Mouse (Mus musculus): ENCODE measurements at regions not wholly inside any gene's neighbourhood (a gene's known extent, or its start where the extent isn't known, plus 50 kb on each side); places are given as distances from the start of the nearest gene placed in this dataset.
A peak's percentile ranks its signal among the peaks of the same experiment; 100 is the strongest.

DNA sequence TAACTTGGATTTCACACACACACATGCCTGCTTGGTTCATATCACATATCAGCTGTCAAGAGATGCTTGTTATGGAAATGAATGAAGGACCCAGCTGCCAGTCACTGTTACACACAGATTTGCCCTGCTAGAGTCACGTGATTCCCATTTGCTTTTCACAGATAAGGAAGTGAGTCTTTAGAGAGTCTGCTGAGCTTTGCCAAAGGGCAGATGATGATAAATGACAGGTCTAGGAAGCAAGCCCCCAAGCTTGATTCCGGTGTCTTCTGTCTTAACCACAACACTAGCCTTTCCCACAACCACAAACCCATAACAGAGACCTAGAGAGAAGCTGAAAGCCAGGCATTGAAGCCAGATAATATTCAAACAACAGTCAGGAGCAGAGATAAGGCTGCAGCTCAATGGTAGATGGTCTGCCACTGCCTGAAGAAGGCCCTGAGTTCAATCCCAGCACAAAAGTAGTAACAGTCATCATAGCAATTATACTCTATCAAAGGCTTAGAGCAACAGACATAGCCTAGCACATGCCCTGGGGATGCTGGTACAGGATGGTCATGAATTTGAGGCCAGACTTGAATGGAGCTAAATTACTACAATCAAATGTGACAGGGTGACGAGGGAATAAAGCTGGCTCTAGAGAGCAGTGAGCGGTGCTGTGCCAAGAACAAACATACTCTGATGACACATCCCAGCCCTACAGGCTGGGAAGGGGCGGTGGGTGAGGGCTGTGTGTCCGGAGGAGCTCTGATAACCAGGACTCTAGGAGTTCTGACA is 89.0 kb upstream of the H2afz start:
- H3K36me3 ChIP-seq (ENCODE audit: control insufficient read depth, insufficient read depth, low read length, poor library complexity, severe bottlenecking) = no peaks in the 10 kb centered on the region
- no peak for TF ChIP-seq POLR2A (IDR thresholded peaks at IDR 0.05; ENCODE audit: insufficient read depth, low read length)
- no peak for TF ChIP-seq CTCF (IDR thresholded peaks at IDR 0.05; ENCODE audit: low read depth, low read length)
- no peak for TF ChIP-seq EP300 (IDR thresholded peaks at IDR 0.05; ENCODE audit: insufficient read depth, low read depth, low read length)
- H3K4me3 ChIP-seq (ENCODE audit: low read depth, low read length) = no peak overlapping the region
- H3K27me3 ChIP-seq (ENCODE audit: control insufficient read depth, insufficient read depth, low read length, poor library complexity, severe bottlenecking) = no peaks in the 10 kb centered on the region
- H3K27ac ChIP-seq (ENCODE audit: insufficient read depth, low read length) = no peak overlapping the region
- H3K9me3 ChIP-seq (replicated peaks; ENCODE audit: control insufficient read depth, insufficient read depth, low read length, poor library complexity, severe bottlenecking) = no peaks in the 10 kb centered on the region; the same call in 1 of the 2 replicates
- H3K9ac ChIP-seq (ENCODE audit: low read depth, poor library complexity, severe bottlenecking) = no peak overlapping the region
- H3K4me1 ChIP-seq (ENCODE audit: control insufficient read depth, insufficient read depth, low read length) = peaks cover 3% of the 10 kb centered on the region

DNA sequence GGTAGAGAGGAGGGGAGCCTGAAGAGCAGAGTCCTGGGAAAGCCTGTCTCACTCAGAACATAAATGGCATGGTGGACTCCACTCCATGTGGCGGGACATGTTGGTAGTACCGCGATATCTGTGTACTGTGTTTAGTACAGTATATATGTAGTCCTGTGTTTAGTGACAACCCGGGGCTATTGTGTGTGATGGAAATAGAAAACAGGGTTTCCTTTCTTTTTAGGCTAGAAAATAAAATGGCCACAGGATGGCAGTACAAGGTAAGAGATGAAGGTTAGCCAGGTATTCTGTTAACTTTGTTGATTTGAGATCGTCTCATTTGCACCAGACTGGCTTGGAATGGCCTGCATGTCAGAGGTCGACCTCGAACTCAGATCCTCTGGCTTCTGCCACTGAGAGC is 86.2 kb upstream of the H2afz start:
- no peaks in the 10 kb centered on the region for H3K27me3 ChIP-seq (ENCODE audit: control insufficient read depth, insufficient read depth, low read length, poor library complexity, severe bottlenecking)
- H3K36me3 ChIP-seq (ENCODE audit: control insufficient read depth, insufficient read depth, low read length, poor library complexity, severe bottlenecking) = no peaks in the 10 kb centered on the region
- no peaks in the 10 kb centered on the region; the same call in 1 of the 2 replicates for H3K9me3 ChIP-seq (replicated peaks; ENCODE audit: control insufficient read depth, insufficient read depth, low read length, poor library complexity, severe bottlenecking)
- H3K4me3 ChIP-seq (ENCODE audit: low read depth, low read length) = no peak overlapping the region
- peak overlapping the region; percentile 54; the same call in 1 of the 2 replicates for H3K9ac ChIP-seq (ENCODE audit: low read depth, poor library complexity, severe bottlenecking)
- peaks cover 9% of the 10 kb centered on the region for H3K4me1 ChIP-seq (ENCODE audit: control insufficient read depth, insufficient read depth, low read length)
- peak; percentile 16 for TF ChIP-seq CTCF (IDR thresholded peaks at IDR 0.05; ENCODE audit: low read depth, low read length)
- TF ChIP-seq EP300 (IDR thresholded peaks at IDR 0.05; ENCODE audit: insufficient read depth, low read depth, low read length) = 0 out of 2 replicates have a peak, but pooled peaks have one; percentile 48
- TF ChIP-seq POLR2A (IDR thresholded peaks at IDR 0.05; ENCODE audit: insufficient read depth, low read length) = no peak
- no peak overlapping the region for H3K27ac ChIP-seq (ENCODE audit: insufficient read depth, low read length)

DNA sequence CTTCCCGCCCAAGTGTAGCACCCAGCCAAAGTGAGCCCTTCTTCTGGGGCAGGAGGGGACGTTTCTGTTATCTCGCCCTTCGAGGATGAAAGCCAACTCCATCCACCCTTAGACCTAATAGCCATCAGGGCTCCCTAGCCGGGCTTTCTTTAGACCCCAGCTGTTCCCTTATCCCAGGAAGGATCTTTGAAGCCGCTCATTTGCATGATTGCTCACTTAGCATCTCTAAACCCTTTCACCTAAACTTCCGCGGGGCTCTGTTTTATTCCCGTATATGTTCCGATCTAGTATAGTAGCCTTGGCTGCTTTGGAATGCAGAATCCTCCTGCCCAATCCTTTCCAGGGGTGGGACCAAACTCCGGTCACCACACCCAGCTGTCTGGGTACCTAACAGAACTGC is 84.3 kb upstream of the H2afz start:
- H3K4me1 ChIP-seq (ENCODE audit: control insufficient read depth, insufficient read depth, low read length) = peaks cover 11% of the 10 kb centered on the region
- H3K27ac ChIP-seq (ENCODE audit: insufficient read depth, low read length) = peak overlapping the region; percentile 63
- H3K4me3 ChIP-seq (ENCODE audit: low read depth, low read length) = no peak overlapping the region
- H3K36me3 ChIP-seq (ENCODE audit: control insufficient read depth, insufficient read depth, low read length, poor library complexity, severe bottlenecking) = no peaks in the 10 kb centered on the region
- H3K9me3 ChIP-seq (replicated peaks; ENCODE audit: control insufficient read depth, insufficient read depth, low read length, poor library complexity, severe bottlenecking) = no peaks in the 10 kb centered on the region
- no peak for TF ChIP-seq CTCF (IDR thresholded peaks at IDR 0.05; ENCODE audit: low read depth, low read length)
- peak; percentile 83 for TF ChIP-seq EP300 (IDR thresholded peaks at IDR 0.05; ENCODE audit: insufficient read depth, low read depth, low read length)
- no peak overlapping the region for H3K9ac ChIP-seq (ENCODE audit: low read depth, poor library complexity, severe bottlenecking)
- H3K27me3 ChIP-seq (ENCODE audit: control insufficient read depth, insufficient read depth, low read length, poor library complexity, severe bottlenecking) = no peaks in the 10 kb centered on the region

DNA sequence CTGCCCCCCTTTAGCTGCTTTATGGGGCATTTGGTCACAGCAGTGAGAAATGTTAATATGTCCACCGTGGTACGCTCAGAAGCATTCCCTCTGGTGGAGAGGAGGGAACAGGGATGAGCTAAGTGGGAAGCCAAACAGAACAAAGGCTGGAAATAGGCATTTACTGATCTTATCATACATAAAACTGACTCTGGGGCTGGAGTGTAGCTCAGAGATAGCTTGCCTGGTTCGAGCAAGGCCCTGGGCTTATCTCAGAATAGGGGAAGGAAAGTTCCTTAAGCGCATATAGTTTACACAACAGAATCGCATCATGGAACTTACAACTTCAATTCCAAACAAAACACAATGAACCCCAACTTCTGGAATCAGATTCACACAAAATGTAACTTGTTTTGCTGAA is 81.5 kb upstream of the H2afz start:
- Histone ChIP-seq H3K36me3 (ENCODE audit: control insufficient read depth, insufficient read depth, low read length, poor library complexity, severe bottlenecking) (no peaks in the 10 kb centered on the region), H3K27me3 (ENCODE audit: control insufficient read depth, insufficient read depth, low read length, poor library complexity, severe bottlenecking) (no peaks in the 10 kb centered on the region), H3K9me3 (replicated peaks; ENCODE audit: control insufficient read depth, insufficient read depth, low read length, poor library complexity, severe bottlenecking) (no peaks in the 10 kb centered on the region), H3K9ac (ENCODE audit: low read depth, poor library complexity, severe bottlenecking) (no peak overlapping the region), H3K4me1 (ENCODE audit: control insufficient read depth, insufficient read depth, low read length) (peaks cover 11% of the 10 kb centered on the region), H3K27ac (ENCODE audit: insufficient read depth, low read length) (no peak overlapping the region), H3K4me3 (ENCODE audit: low read depth, low read length) (no peak overlapping the region)
- TF ChIP-seq CTCF (IDR thresholded peaks at IDR 0.05; ENCODE audit: low read depth, low read length) = no peak
- no peak for TF ChIP-seq POLR2A (IDR thresholded peaks at IDR 0.05; ENCODE audit: insufficient read depth, low read length)
- no peak for TF ChIP-seq EP300 (IDR thresholded peaks at IDR 0.05; ENCODE audit: insufficient read depth, low read depth, low read length)

DNA sequence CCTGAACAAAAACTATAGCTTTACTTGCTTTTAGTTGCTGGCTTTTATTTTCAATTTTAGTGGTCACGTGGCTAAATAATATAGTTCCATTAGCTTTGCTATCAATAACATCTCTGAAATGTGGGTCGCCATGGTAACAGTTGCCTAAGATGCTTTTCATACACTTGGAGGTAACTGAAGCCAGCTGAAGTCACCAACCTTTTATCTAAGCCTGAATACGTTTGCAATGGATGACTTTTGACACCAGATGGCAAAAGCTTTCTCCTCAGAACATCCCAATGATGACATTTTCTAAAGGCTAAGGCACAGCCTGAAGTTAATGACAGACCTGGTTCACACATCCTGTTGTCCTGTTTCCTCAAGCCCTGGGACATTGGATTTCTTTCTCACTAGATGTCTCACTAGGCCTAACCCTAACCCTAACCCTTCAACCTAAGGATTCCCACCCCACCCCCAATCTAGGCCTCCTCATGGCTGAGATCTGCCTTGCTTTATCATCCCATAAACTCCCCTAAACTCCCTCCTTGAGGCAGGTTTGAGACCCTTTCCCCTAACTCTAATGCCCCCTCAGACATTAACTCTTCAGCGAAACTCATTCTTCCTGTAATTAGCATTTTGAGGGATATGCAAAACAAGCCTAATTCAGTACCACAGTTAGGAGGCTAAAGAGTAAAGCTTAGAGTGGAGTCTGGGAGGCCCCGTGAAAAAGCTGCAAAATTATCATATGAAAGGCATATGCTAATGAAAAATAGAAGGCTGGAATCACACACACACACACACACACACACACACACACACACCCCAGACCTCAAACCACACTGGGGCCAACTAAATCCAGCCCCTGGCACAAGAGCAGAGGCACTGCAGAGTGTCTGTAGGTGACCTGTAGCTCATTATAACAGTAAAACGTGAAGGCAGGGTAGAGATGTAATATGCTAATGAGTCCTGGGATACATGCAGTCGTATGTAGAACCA is 80.1 kb upstream of the H2afz start:
- Histone ChIP-seq H3K9ac (ENCODE audit: low read depth, poor library complexity, severe bottlenecking) (no peak overlapping the region), H3K9me3 (replicated peaks; ENCODE audit: control insufficient read depth, insufficient read depth, low read length, poor library complexity, severe bottlenecking) (no peaks in the 10 kb centered on the region), H3K4me1 (ENCODE audit: control insufficient read depth, insufficient read depth, low read length) (peaks cover 9% of the 10 kb centered on the region), H3K27ac (ENCODE audit: insufficient read depth, low read length) (peak overlapping the region; percentile 91), H3K36me3 (ENCODE audit: control insufficient read depth, insufficient read depth, low read length, poor library complexity, severe bottlenecking) (no peaks in the 10 kb centered on the region), H3K27me3 (ENCODE audit: control insufficient read depth, insufficient read depth, low read length, poor library complexity, severe bottlenecking) (no peaks in the 10 kb centered on the region), H3K4me3 (ENCODE audit: low read depth, low read length) (no peak overlapping the region)
- TF ChIP-seq POLR2A (IDR thresholded peaks at IDR 0.05; ENCODE audit: insufficient read depth, low read length) (no peak), CTCF (IDR thresholded peaks at IDR 0.05; ENCODE audit: low read depth, low read length) (no peak)

All from ES-Bruce4 (cell line).